Mouse (Mus musculus): ENCODE measurements around the gene Tnfrsf18.

The Tnfrsf18 gene

GRCm38 (mm10) chr4:156033476-156034119 is 7.6 kb downstream of the Tnfrsf18 start:
- peak; percentile 30 for DNase-seq

- no peak for DNase-seq
Measured at GRCm38 (mm10) chr4:156034301-156034700, 8.3 kb downstream of the Tnfrsf18 start.

GRCm38 (mm10) chr4:156034901-156035300 is 8.9 kb downstream of the Tnfrsf18 start:
- no peak for DNase-seq

GRCm38 (mm10) chr4:156044754-156045153 is 18.8 kb downstream of the Tnfrsf18 start:
- DNase-seq: no peak

- no peak for DNase-seq
Measured at GRCm38 (mm10) chr4:156049779-156050178, 23.8 kb downstream of the Tnfrsf18 start.

- DNase-seq: no peak
Measured at GRCm38 (mm10) chr4:156050391-156050980, 24.5 kb downstream of the Tnfrsf18 start.

GRCm38 (mm10) chr4:156053113-156053512 is 27.1 kb downstream of the Tnfrsf18 start:
- DNase-seq: no peak

GRCm38 (mm10) chr4:156054130-156054529 is 28.2 kb downstream of the Tnfrsf18 start:
- DNase-seq: no peak

- DNase-seq: no peak
Measured at GRCm38 (mm10) chr4:156054606-156055005, 28.6 kb downstream of the Tnfrsf18 start.

GRCm38 (mm10) chr4:156055173-156055572 is 29.2 kb downstream of the Tnfrsf18 start:
- DNase-seq: no peak

GRCm38 (mm10) chr4:156057702-156058101 is 31.7 kb downstream of the Tnfrsf18 start:
- DNase-seq: no peak

- no peak for DNase-seq
Measured at GRCm38 (mm10) chr4:156058826-156059225, 32.9 kb downstream of the Tnfrsf18 start.

GRCm38 (mm10) chr4:156059261-156059660 is 33.3 kb downstream of the Tnfrsf18 start, which contains the start of gene Ttll10:
Ttll10 (minus strand) TSS chr4:156059414.
- DNase-seq: no peak

GRCm38 (mm10) chr4:156059713-156060112 is 33.7 kb downstream of the Tnfrsf18 start:
- no peak for DNase-seq

- DNase-seq: no peak
Measured at GRCm38 (mm10) chr4:156063861-156064509, 38.0 kb downstream of the Tnfrsf18 start.

GRCm38 (mm10) chr4:156064510-156064897 is 38.5 kb downstream of the Tnfrsf18 start:
- DNase-seq: no peak

- DNase-seq: no peak
Measured at GRCm38 (mm10) chr4:156065156-156065894, 39.4 kb downstream of the Tnfrsf18 start.

- no peak for DNase-seq
Measured at GRCm38 (mm10) chr4:156067256-156067949, 41.4 kb downstream of the Tnfrsf18 start.

GRCm38 (mm10) chr4:156069701-156070100 is 43.7 kb downstream of the Tnfrsf18 start:
- DNase-seq: no peak

- DNase-seq: no peak
Measured at GRCm38 (mm10) chr4:156070276-156070675, 44.3 kb downstream of the Tnfrsf18 start.

- DNase-seq: no peak
Measured at GRCm38 (mm10) chr4:156070716-156071115, 44.8 kb downstream of the Tnfrsf18 start.

GRCm38 (mm10) chr4:156076911-156077382 is 51.0 kb downstream of the Tnfrsf18 start:
- DNase-seq: no peak
